Mouse (Mus musculus) neural tube, postnatal 0 days (tissue): ENCODE results near the gene Acss2. TPM values are rescaled to one million over a fixed set of nuclear protein-coding genes. Genes with fewer than 3 reads are reported as not detected.

ENCODE experiments used
- microRNA counts: library from miRNA; unstranded; fragments of <30 nt; microRNA quantifications from one replicate; lab custom pipeline; 2015
- microRNA-seq: library from miRNA; unstranded; fragments of <30 nt; microRNA quantifications from one replicate; pipeline ENCODE4, GENCODE M21; 2016
- polyA plus RNA-seq: library from polyadenylated mRNA; unstranded; fragments of >200 nt; fragmentation: Nextera tagmentation; extraction: Ambion mirVana; gene quantifications from 2 replicates; pipeline ENCODE4 v1.2.1, GENCODE M21; 2015

The Acss2 gene
- polyA plus RNA-seq, result 25.3 and 26.6 TPM in 2 replicates

GRCm38 (mm10) chr2:155517455-155518423 is at the start of gene Acss2, which contains the start of gene Ggt7:
Gene Acss2 (plus strand): TSS chr2:155517948.
Gene Ggt7 (minus strand): TSS chr2:155518237.

GRCm38 (mm10) chr2:155473570-155474088 is 44.1 kb upstream of the Acss2 start, which contains the start of gene Ncoa6:
Gene Ncoa6 (minus strand): TSS chr2:155473894.

GRCm38 (mm10) chr2:155592137-155592853 is 74.5 kb downstream of the Acss2 start, which contains the start of gene Gss:
Gene Gss (minus strand): TSS chr2:155592810.

GRCm38 (mm10) chr2:155610978-155611377 is 93.2 kb downstream of the Acss2 start, which contains the start of gene Myh7b:
Gene Myh7b (plus strand): TSS chr2:155611212.

MicroRNA genes within 50 kb of the gene (microRNA counts, 519-probe panel; counts per million panel counts)
- 40.5 counts per million for microRNA mmu-miR-499 (lab: Ali Mortazavi, UCI)

Small RNAs within 50 kb of the gene (microRNA-seq; reads per million reads assigned to microRNA genes)
- gene Mir499, result 14.8 reads per million, percentile 24 among the genes with 10 or more reads in this experiment

Other genes starting within 250 kb of the Acss2 start
- 1,007 and 1,009 TPM in 2 replicates for gene Map1lc3a, start 241.7 kb upstream of the Acss2 start, polyA plus RNA-seq
- gene Pigu, start 160.5 kb upstream of the Acss2 start, polyA plus RNA-seq, result 55.0 and 57.1 TPM in 2 replicates
- gene Trp53inp2, start 136.9 kb upstream of the Acss2 start, polyA plus RNA-seq, result 52.4 and 62.9 TPM in 2 replicates
- 20.5 and 20.6 TPM in 2 replicates for gene Ncoa6, start 44.1 kb upstream of the Acss2 start, polyA plus RNA-seq
- gene Ggt7, start 289 bp downstream of the Acss2 start, polyA plus RNA-seq, result 103 and 108 TPM in 2 replicates
- gene Gss, start 74.9 kb downstream of the Acss2 start, polyA plus RNA-seq, result 15.7 and 16.6 TPM in 2 replicates
- gene Myh7b, start 93.3 kb downstream of the Acss2 start, polyA plus RNA-seq, result 2.9 and 4.4 TPM in 2 replicates
- 129 and 133 TPM in 2 replicates for gene Trpc4ap, start 174.4 kb downstream of the Acss2 start, polyA plus RNA-seq
- gene Edem2, start 211.5 kb downstream of the Acss2 start, polyA plus RNA-seq, result 26.5 and 30.5 TPM in 2 replicates
- gene Gm17581, start 217.9 kb downstream of the Acss2 start, polyA plus RNA-seq, result not detected in 2 replicates
- gene Procr, start 233.2 kb downstream of the Acss2 start, polyA plus RNA-seq, result 4.1 and 4.3 TPM in 2 replicates